Mouse (Mus musculus): ENCODE results near the gene Fth1. TPM values are rescaled to one million over a fixed set of nuclear protein-coding genes. Genes with fewer than 3 reads are reported as not detected.

Gene Fth1
- polyA plus RNA-seq, 1 experiment from 2014 or later: 1,303 TPM

DNA sequence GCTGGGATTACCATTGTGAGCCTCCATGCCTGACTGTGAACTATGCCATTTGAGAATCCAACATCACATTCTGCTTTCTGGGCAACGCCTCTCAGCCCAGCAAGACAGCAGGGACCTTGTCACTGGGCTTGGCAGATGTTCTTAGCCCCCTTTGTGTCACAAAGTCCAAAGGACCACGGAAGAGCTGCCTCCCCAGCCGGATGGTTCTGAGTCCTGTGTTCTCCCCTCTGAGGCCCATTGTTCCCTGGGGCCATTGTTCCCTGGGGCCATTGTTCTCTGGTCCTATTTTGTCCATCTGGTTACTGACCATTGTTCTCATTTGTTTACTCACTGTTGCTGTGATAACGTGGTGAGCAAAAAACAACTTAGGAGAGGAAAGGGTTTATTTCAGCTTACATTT lies 39.5 kb upstream of the Fth1 start:
- H3K9me3 ChIP-seq (replicated peaks; ENCODE audit: control insufficient read depth, low read length): no peaks in the 10 kb centered on the region
- no peak for DNase-seq (ENCODE audit: low spot score)

DNA sequence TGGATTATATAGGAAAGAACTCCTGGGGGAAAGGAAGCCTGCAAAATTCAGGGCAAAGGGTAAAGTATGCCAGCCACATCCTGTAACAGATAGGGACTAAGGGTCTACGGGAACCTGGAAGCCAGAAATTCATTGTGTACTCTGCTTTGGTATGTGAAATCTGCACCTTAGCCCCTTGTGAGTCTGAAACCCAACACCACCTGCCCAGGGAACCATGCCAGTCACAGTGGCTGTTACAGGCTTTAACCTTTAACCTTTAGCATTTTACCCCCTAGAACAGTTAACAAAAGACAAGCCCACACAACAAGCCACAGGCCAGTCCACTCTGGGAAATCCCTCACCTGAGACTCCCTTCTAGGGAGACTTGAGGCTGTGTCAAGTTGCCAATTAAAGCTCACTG lies 38.6 kb upstream of the Fth1 start:
- H3K9ac ChIP-seq (replicated peaks; ENCODE audit: low read length): no peak overlapping the region
- ATAC-seq (replicated peaks; ENCODE audit: insufficient number of reproducible peaks, low FRiP score, low TSS enrichment, low read depth): no peak
- no peak overlapping the region for H3K4me2 ChIP-seq (ENCODE audit: low read depth, low read length)
- no peaks in the 10 kb centered on the region for H3K9me3 ChIP-seq (replicated peaks; ENCODE audit: control insufficient read depth, low read length)
- no peak for DNase-seq (ENCODE audit: low spot score)
- no peaks in the 10 kb centered on the region for H3K36me3 ChIP-seq (replicated peaks; ENCODE audit: control insufficient read depth, insufficient read depth, low read depth, low read length)
- no peak overlapping the region for H3K27ac ChIP-seq (replicated peaks; ENCODE audit: low read depth, low read length)
- no peak overlapping the region for H3K4me3 ChIP-seq (ENCODE audit: low read depth, low read length)
- no peaks in the 10 kb centered on the region for H3K4me1 ChIP-seq (ENCODE audit: control insufficient read depth, insufficient read depth, low read length)
- WGBS: 16% methylated on average over 1 of the region's 1 CpGs
- H3K27me3 ChIP-seq (ENCODE audit: control insufficient read depth, insufficient read depth, low read length): no peaks in the 10 kb centered on the region

More for the DNA sequence above, 39.5 kb upstream of the Fth1 start:
- no peak overlapping the region for H3K4me3 ChIP-seq (ENCODE audit: low read depth, low read length)
- no peaks in the 10 kb centered on the region for H3K36me3 ChIP-seq (replicated peaks; ENCODE audit: control insufficient read depth, insufficient read depth, low read depth, low read length)
- H3K9ac ChIP-seq (replicated peaks; ENCODE audit: low read length): no peak overlapping the region
- WGBS: 17% methylated on average over 4 of the region's 4 CpGs
- no peak for ATAC-seq (replicated peaks; ENCODE audit: insufficient number of reproducible peaks, low FRiP score, low TSS enrichment, low read depth)
- H3K27me3 ChIP-seq (ENCODE audit: control insufficient read depth, insufficient read depth, low read length): no peaks in the 10 kb centered on the region
- H3K4me1 ChIP-seq (ENCODE audit: control insufficient read depth, insufficient read depth, low read length): no peaks in the 10 kb centered on the region
- H3K4me2 ChIP-seq (ENCODE audit: low read depth, low read length): no peak overlapping the region
- H3K27ac ChIP-seq (replicated peaks; ENCODE audit: low read depth, low read length): no peak overlapping the region

DNA sequence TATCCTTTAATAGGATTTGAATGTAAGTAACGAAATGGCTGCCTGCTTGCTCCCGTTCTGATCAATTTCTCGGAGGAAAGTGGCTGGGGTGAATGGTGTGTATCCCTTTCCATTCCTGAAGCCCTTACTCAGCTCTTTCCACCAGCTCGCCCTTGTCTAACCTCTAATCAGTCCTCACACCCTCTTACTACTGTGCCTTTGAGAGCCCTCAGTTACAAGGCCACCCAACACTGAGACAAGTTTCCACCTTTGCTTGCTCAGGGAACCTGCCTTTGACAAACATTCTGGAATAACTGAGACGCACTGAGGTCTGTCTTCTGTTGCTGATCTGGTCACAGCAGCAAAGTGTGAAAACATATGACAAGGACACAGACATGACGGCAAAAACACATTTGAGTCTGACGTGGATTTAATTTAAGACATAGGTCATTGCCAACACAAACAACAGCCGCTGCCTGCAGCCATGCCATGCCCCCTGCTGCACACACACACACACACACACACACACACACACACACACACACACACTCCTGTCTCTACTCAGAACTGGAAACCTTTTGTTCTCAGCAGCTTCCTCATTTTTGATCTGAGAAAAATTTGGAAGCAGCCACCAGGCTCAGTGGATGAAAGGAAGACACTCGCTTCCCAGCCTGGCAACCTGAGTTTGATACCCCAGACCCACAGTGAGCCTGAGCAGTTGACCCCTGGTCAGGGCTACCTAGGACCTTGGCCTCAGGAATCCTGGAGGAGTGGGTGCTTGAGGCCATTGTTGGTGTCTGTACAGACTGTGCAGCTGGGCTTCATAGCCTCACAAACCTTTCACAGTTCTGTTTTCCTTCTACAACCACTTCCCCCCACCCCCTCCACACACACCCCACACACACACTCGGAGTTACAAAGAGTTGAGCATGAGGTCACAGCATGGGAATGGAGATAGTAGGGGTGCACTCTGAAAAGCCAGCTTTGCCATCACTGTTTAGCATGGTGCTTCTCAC lies 37.6 kb upstream of the Fth1 start:
- Histone ChIP-seq H3K27ac (replicated peaks; ENCODE audit: low read depth, low read length) (no peak overlapping the region), H3K27me3 (ENCODE audit: control insufficient read depth, insufficient read depth, low read length) (no peaks in the 10 kb centered on the region), H3K36me3 (replicated peaks; ENCODE audit: control insufficient read depth, insufficient read depth, low read depth, low read length) (no peaks in the 10 kb centered on the region), H3K9ac (replicated peaks; ENCODE audit: low read length) (no peak overlapping the region), H3K4me2 (ENCODE audit: low read depth, low read length) (no peak overlapping the region), H3K4me3 (ENCODE audit: low read depth, low read length) (no peak overlapping the region), H3K9me3 (replicated peaks; ENCODE audit: control insufficient read depth, low read length) (no peaks in the 10 kb centered on the region), H3K4me1 (ENCODE audit: control insufficient read depth, insufficient read depth, low read length) (no peaks in the 10 kb centered on the region)
- 0 out of 2 replicates have a peak, but pooled peaks have one; percentile 14 for ATAC-seq (replicated peaks; ENCODE audit: insufficient number of reproducible peaks, low FRiP score, low TSS enrichment, low read depth)
- WGBS: 55% methylated on average over 10 of the region's 10 CpGs
- no peak for DNase-seq (ENCODE audit: low spot score)

DNA sequence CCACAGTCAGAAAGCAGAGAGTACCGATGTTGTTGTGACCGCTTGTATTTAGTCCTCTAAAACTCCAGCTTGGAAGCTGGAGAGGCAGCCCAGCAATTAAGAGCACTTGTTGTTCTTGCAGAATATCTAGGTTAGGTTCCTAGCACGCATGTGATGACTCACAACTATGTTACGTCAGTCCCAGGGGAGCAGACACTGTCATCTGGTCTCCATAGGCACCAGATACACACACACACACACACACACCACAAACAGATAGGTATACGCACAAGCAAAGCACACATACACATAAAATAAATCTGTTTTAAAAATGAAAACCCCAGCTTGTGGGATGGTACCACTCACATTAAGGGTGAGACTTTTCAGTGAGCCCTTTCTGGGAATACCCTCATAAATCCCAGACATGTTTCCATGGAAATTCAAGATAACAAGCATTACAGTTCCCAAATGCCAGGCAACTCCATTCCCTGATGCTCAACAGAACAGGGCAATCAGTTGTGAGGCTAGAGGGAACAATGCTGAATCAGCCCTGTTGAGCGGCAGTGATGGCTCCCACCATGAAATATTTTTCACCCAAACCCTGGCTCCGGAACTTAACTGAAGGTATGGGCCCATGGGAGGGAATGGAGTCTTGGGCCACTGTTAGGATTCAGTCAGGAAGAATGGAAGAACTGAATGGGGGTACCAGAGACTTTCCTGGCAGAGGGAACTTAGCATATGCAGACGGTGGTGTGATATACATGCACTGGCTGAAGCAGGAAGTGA lies 34.4 kb upstream of the Fth1 start:
- H3K4me1 ChIP-seq (ENCODE audit: control insufficient read depth, insufficient read depth, low read length): no peaks in the 10 kb centered on the region
- ATAC-seq (replicated peaks; ENCODE audit: insufficient number of reproducible peaks, low FRiP score, low TSS enrichment, low read depth) (no peak), DNase-seq (ENCODE audit: low spot score) (no peak)
- H3K9me3 ChIP-seq (replicated peaks; ENCODE audit: control insufficient read depth, low read length): no peaks in the 10 kb centered on the region
- 88% methylated on average over 8 of the region's 8 CpGs for WGBS
- H3K27me3 ChIP-seq (ENCODE audit: control insufficient read depth, insufficient read depth, low read length): no peaks in the 10 kb centered on the region
- H3K27ac ChIP-seq (replicated peaks; ENCODE audit: low read depth, low read length): no peak overlapping the region
- no peak overlapping the region for H3K4me3 ChIP-seq (ENCODE audit: low read depth, low read length)
- H3K36me3 ChIP-seq (replicated peaks; ENCODE audit: control insufficient read depth, insufficient read depth, low read depth, low read length): no peaks in the 10 kb centered on the region
- no peak overlapping the region for H3K4me2 ChIP-seq (ENCODE audit: low read depth, low read length)
- no peak overlapping the region for H3K9ac ChIP-seq (replicated peaks; ENCODE audit: low read length)

DNA sequence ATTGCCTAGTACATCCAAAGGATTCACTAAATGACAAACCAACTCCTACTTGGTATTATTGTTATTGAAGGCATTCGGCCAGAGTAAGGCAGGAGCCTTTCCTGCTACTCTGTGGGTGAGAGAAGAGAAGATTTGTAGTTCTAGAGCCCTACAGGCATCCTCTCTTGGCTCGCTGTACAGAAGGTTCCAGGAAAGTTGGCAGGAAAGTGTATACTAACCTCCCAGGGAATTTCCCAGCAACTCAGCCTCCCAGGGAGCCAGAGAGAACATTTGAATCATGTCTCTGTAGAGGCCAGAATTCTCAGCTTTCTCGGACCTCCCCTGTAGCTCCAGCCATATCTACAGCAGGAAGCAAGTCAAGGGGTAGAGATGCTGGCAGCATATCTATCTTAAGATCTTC lies 33.4 kb upstream of the Fth1 start:
- ATAC-seq (replicated peaks; ENCODE audit: insufficient number of reproducible peaks, low FRiP score, low TSS enrichment, low read depth) (no peak), DNase-seq (ENCODE audit: low spot score) (no peak)
- H3K4me1 ChIP-seq (ENCODE audit: control insufficient read depth, insufficient read depth, low read length): no peaks in the 10 kb centered on the region
- H3K27me3 ChIP-seq (ENCODE audit: control insufficient read depth, insufficient read depth, low read length): no peaks in the 10 kb centered on the region
- H3K27ac ChIP-seq (replicated peaks; ENCODE audit: low read depth, low read length): no peak overlapping the region
- no peaks in the 10 kb centered on the region for H3K36me3 ChIP-seq (replicated peaks; ENCODE audit: control insufficient read depth, insufficient read depth, low read depth, low read length)
- no peak overlapping the region for H3K9ac ChIP-seq (replicated peaks; ENCODE audit: low read length)
- H3K4me3 ChIP-seq (ENCODE audit: low read depth, low read length): no peak overlapping the region
- H3K9me3 ChIP-seq (replicated peaks; ENCODE audit: control insufficient read depth, low read length): no peaks in the 10 kb centered on the region
- no peak overlapping the region for H3K4me2 ChIP-seq (ENCODE audit: low read depth, low read length)
- WGBS: 84% methylated on average over 3 of the region's 3 CpGs

DNA sequence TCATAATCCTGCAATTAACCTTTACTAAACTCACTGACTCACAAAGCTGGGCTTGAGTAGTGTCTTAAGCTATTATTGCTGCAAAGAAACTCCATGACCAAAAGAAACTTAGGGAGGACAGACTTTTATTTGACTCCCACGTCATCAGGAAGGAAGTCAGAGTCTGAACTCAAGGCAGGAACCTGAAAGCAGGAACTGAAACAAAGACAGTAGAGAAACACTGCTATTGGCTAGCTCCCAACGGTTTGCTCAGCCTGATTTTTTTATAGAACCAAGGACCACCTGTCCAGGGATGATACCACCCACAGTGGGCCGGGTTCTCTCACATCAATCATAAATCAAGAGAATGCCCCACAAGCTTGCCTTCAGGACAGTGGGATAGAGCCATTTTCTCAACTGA lies 28.0 kb upstream of the Fth1 start:
- ATAC-seq (replicated peaks; ENCODE audit: insufficient number of reproducible peaks, low FRiP score, low TSS enrichment, low read depth) (no peak), DNase-seq (ENCODE audit: low spot score) (no peak)
- H3K27me3 ChIP-seq (ENCODE audit: control insufficient read depth, insufficient read depth, low read length): no peaks in the 10 kb centered on the region
- 81% methylated on average over 3 of the region's 3 CpGs for WGBS
- no peaks in the 10 kb centered on the region for H3K9me3 ChIP-seq (replicated peaks; ENCODE audit: control insufficient read depth, low read length)
- no peaks in the 10 kb centered on the region for H3K4me1 ChIP-seq (ENCODE audit: control insufficient read depth, insufficient read depth, low read length)
- H3K36me3 ChIP-seq (replicated peaks; ENCODE audit: control insufficient read depth, insufficient read depth, low read depth, low read length): no peaks in the 10 kb centered on the region
- no peak overlapping the region for H3K4me2 ChIP-seq (ENCODE audit: low read depth, low read length)
- H3K9ac ChIP-seq (replicated peaks; ENCODE audit: low read length): no peak overlapping the region
- no peak overlapping the region for H3K4me3 ChIP-seq (ENCODE audit: low read depth, low read length)
- no peak overlapping the region for H3K27ac ChIP-seq (replicated peaks; ENCODE audit: low read depth, low read length)

DNA sequence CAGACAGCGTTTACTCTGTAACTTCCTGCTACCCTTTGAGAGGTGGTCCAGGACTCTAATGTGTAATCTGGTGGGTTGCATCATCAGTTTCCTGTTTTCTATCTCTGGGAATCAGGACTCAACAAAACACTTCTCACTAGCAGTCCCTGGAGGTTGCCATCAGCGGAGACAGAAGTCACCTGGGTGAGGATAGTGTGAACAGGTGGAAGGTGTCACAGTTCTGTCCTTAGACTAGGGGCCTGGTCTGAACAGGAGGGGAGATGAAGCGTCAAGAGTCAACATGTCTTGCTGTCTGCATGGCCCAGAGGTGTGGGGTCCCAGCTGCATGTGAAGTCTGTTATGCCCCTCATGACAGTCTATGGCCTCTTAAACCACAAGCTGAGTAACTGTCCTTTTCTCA lies 27.5 kb upstream of the Fth1 start:
- Histone ChIP-seq H3K9ac (replicated peaks; ENCODE audit: low read length) (no peak overlapping the region), H3K4me2 (ENCODE audit: low read depth, low read length) (no peak overlapping the region), H3K36me3 (replicated peaks; ENCODE audit: control insufficient read depth, insufficient read depth, low read depth, low read length) (no peaks in the 10 kb centered on the region), H3K27me3 (ENCODE audit: control insufficient read depth, insufficient read depth, low read length) (no peaks in the 10 kb centered on the region), H3K4me1 (ENCODE audit: control insufficient read depth, insufficient read depth, low read length) (no peaks in the 10 kb centered on the region), H3K4me3 (ENCODE audit: low read depth, low read length) (no peak overlapping the region), H3K27ac (replicated peaks; ENCODE audit: low read depth, low read length) (no peak overlapping the region), H3K9me3 (replicated peaks; ENCODE audit: control insufficient read depth, low read length) (no peaks in the 10 kb centered on the region)
- 85% methylated on average over 3 of the region's 3 CpGs for WGBS
- DNase-seq (ENCODE audit: low spot score) (no peak), ATAC-seq (replicated peaks; ENCODE audit: insufficient number of reproducible peaks, low FRiP score, low TSS enrichment, low read depth) (no peak)

All from embryonic facial prominence, embryonic 11.5 days (tissue).